Mouse (Mus musculus) midbrain, postnatal 0 days (tissue): ENCODE measurements around the gene Mblac2. TPM values are rescaled to one million over a fixed set of nuclear protein-coding genes. Genes with fewer than 3 reads are reported as not detected.

Source experiments
- ATAC-seq: fragments of 200-750 bp; cut with Nextera tagmentation; 2 replicates; pipeline ENCODE4 v1.8.0; 2017; ENCODE audit warnings: moderate number of reproducible peaks, mild to moderate bottlenecking, moderate TSS enrichment, moderate library complexity; ENCODE audit not compliant: low FRiP score
- DNase-seq: peaks from one replicate; pipeline ENCODE4 v3.0.0-alpha.2; 2015; ENCODE audit warnings: low spot score
- H3K27ac ChIP-seq: fragments of 300-500 bp; sonication (generic); 2 replicates; pipeline ENCODE4 v1.5.1; 2014; ENCODE audit warnings: low read depth, mild to moderate bottlenecking, low read length, mixed read lengths
- H3K27me3 ChIP-seq: fragments of 300-500 bp; sonication (generic); 2 replicates; pipeline ENCODE4 v1.6.1; 2014; ENCODE audit warnings: low read length, control low read depth, mixed read lengths; ENCODE audit not compliant: insufficient read depth
- H3K36me3 ChIP-seq: fragments of 300-500 bp; sonication (generic); 2 replicates; pipeline ENCODE4 v1.6.1; 2014; ENCODE audit warnings: low read length, control low read depth, mixed read lengths; ENCODE audit not compliant: insufficient read depth
- H3K4me1 ChIP-seq: fragments of 300-500 bp; sonication (generic); 2 replicates; pipeline ENCODE4 v1.6.1; 2014; ENCODE audit warnings: mild to moderate bottlenecking, control low read depth, antibody characterized with exemption, low read length, mixed read lengths; ENCODE audit not compliant: insufficient read depth
- H3K4me2 ChIP-seq: fragments of 300-500 bp; sonication (generic); 2 replicates; pipeline ENCODE4 v1.6.1; 2014; ENCODE audit warnings: low read depth, mild to moderate bottlenecking, low read length, mixed read lengths; ENCODE audit not compliant: poor library complexity, severe bottlenecking
- H3K4me3 ChIP-seq: fragments of 300-500 bp; sonication (generic); 2 replicates; pipeline ENCODE4 v1.5.1; 2014; ENCODE audit warnings: low read depth, mild to moderate bottlenecking, low read length, moderate library complexity
- H3K9ac ChIP-seq: fragments of 300-500 bp; sonication (generic); replicated peaks from 2 replicates; pipeline ENCODE4 v1.6.1; 2014; ENCODE audit warnings: mild to moderate bottlenecking, low read length, moderate library complexity, mixed read lengths; ENCODE audit not compliant: poor library complexity, severe bottlenecking
- H3K9me3 ChIP-seq: fragments of 300-500 bp; sonication (generic); 2 replicates; pipeline ENCODE4 v1.6.1; 2016; ENCODE audit warnings: low read length, control low read depth
- CTCF ChIP-seq: IDR thresholded peaks from 2 replicates; pipeline ENCODE4 v1.5.1; 2016; ENCODE audit warnings: antibody characterized with exemption, mild to moderate bottlenecking
- WGBS: fragments of 180-500 bp; shearing (Covaris S2); extraction: QIAGEN DNeasy Blood & Tissue Kit; methylation state at CpG from one replicate; pipeline ENCODE4 v1.1.7; 2014; 5-methylcytosine and 5-hydroxymethylcytosine counted together
- polyA plus RNA-seq: library from polyadenylated mRNA; unstranded; fragments of >200 nt; fragmentation: Nextera tagmentation; extraction: Ambion mirVana; gene quantifications from 2 replicates; pipeline ENCODE4 v1.2.1, GENCODE M21; 2015
- total RNA-seq: library from RNA; depleted of rRNA; stranded (reverse); fragments of >200 nt; gene quantifications from 2 replicates; pipeline ENCODE4 v1.2.3, GENCODE M21; 2014

The Mblac2 gene
- total and polyA plus RNA-seq, 2 experiments from 2014 or later: 35.1 to 63.9 TPM

DNA sequence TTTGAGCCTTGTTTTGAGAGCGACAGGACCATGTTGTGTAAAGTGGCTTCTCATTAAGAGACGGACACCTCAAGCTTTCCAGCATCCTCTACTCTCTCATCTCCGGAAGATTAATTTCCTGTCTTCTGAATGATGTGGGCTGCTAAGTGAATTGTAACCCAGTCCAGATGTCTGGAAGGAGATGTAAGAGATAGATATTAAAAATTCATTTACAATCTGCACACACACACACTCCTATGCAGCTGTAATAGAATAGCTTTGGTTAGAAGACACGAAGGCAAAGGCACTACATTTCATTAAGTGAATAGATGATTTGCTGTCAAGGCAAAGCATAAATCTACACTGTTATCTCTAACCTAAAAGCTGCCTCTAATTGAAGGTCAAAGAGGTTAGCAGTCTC lies 18.0 kb downstream of the Mblac2 start:
- no peak overlapping the region for H3K4me3 ChIP-seq
- no peaks in the 10 kb centered on the region for H3K9me3 ChIP-seq
- H3K9ac ChIP-seq: no peak overlapping the region
- TF ChIP-seq CTCF: no peak
- H3K4me1 ChIP-seq: no peaks in the 10 kb centered on the region
- WGBS: 79% methylated on average over 4 of the region's 4 CpGs
- no peak for ATAC-seq
- no peak overlapping the region for H3K4me2 ChIP-seq
- no peaks in the 10 kb centered on the region for H3K27me3 ChIP-seq
- DNase-seq: no peak
- H3K27ac ChIP-seq: no peak overlapping the region
- no peaks in the 10 kb centered on the region for H3K36me3 ChIP-seq

DNA sequence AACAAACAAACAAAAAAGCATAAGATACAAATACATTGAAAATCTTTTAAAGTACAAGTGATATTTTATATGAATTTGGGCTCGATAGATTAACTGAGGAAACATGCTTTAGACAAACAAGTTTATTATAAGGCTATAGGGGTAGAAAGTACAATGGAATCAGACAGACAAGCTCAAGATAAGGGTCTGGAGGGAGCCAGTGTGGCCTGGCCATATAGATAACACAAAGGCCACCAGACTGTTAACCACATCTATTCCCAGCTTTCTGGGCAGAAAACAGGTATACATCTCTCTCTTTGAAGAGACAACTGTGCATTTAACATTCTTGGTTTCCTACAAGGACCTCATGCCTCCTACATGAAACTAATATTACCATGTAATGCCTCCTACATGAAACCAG lies 19.2 kb downstream of the Mblac2 start:
- 95% methylated on average over 1 of the region's 1 CpGs for WGBS
- Histone ChIP-seq H3K4me1 (no peaks in the 10 kb centered on the region), H3K27ac (no peak overlapping the region), H3K4me2 (no peak overlapping the region), H3K9ac (no peak overlapping the region), H3K4me3 (no peak overlapping the region), H3K27me3 (no peaks in the 10 kb centered on the region), H3K9me3 (no peaks in the 10 kb centered on the region), H3K36me3 (no peaks in the 10 kb centered on the region)
- no peak for TF ChIP-seq CTCF
- no peak for ATAC-seq
- DNase-seq: no peak

DNA sequence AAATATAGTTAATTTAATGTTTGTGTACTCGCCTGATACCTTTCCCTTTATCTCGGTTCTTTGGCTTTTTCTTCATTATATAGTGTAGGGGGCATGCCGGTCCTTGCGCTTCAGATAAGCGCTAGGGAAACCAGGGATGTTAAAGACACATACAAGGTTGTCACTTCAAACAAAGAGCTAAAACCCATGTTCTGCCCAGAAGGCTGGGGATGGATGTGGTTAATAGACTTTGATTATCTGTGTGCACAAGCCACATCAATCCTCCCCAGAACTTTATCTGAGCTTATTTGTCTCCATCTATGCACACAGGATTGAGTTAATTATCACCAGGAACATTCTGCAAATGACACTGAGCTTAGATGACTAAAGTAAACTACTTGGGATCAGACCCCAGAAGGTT lies 25.5 kb downstream of the Mblac2 start:
- Histone ChIP-seq H3K27me3 (no peaks in the 10 kb centered on the region), H3K36me3 (no peaks in the 10 kb centered on the region), H3K27ac (no peak overlapping the region), H3K9ac (no peak overlapping the region), H3K9me3 (no peaks in the 10 kb centered on the region), H3K4me1 (no peaks in the 10 kb centered on the region), H3K4me3 (no peak overlapping the region), H3K4me2 (no peak overlapping the region)
- DNase-seq (no peak), ATAC-seq (no peak)
- WGBS: 86% methylated on average over 5 of the region's 5 CpGs
- TF ChIP-seq CTCF: no peak

DNA sequence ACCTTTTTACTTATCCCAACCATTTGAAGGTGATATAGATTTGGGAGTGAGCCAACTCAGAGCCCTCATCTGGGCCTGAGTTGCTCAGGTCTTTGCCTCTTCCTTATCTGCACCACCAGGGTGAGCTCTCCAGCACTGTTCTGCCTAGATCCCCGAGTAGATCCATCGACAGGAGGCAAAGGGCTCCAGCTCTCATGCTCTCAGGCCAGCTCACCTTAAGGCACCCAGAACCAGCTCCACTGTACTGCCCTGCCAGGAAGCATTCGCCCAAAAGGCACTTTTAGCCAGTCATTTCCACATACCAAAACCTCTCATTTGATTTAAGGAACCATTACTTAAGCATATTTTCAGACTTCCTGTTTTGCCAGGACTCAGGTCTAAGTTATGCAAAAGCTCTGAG lies 29.8 kb downstream of the Mblac2 start:
- no peak overlapping the region for H3K27ac ChIP-seq
- H3K4me1 ChIP-seq: no peaks in the 10 kb centered on the region
- H3K4me3 ChIP-seq: no peak overlapping the region
- H3K4me2 ChIP-seq: no peak overlapping the region
- 59% methylated on average over 3 of the region's 3 CpGs for WGBS
- no peaks in the 10 kb centered on the region for H3K9me3 ChIP-seq
- DNase-seq (no peak), ATAC-seq (no peak)
- no peaks in the 10 kb centered on the region for H3K27me3 ChIP-seq
- TF ChIP-seq CTCF: no peak
- H3K9ac ChIP-seq: no peak overlapping the region
- no peaks in the 10 kb centered on the region for H3K36me3 ChIP-seq

DNA sequence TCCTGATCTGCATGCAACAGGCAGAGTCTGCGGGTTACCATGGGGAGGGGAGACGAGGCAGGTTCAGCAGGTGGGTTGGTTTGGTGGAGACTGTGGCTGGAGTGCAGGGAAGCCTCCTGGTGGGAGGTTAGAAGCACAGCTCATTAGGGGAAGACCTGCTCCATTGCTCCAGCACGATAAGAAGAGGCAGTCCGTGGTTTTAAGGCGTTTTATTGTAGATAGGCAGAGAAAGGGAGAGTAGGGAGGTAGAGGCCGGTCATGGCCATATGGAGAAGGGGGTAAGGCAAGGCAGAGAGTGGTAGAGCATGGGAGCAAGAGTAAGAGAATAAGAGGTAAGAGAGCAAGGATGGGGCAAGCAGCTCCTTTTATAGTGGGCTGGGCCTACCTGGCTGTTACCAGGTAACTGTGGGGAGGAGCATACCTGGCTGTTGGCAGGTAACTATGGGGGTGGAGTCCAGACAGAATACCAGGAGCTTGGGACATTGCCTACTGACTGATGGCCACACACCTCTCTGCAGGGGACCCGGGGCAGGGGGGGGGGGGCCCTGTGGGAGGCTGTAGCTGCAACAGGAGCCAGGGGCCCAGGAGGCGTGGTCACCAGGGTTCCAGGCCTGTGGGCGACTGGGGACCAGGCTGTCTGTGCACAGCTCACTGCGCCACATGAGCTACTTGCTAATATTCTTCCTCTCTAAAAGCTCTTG lies 32.4 kb downstream of the Mblac2 start:
- Histone ChIP-seq H3K27me3 (no peaks in the 10 kb centered on the region), H3K9me3 (no peaks in the 10 kb centered on the region), H3K4me2 (no peak overlapping the region), H3K4me3 (no peak overlapping the region), H3K27ac (no peak overlapping the region), H3K36me3 (no peaks in the 10 kb centered on the region), H3K9ac (no peak overlapping the region), H3K4me1 (no peaks in the 10 kb centered on the region)
- WGBS: 53% methylated on average over 9 of the region's 10 CpGs
- TF ChIP-seq CTCF: no peak
- ATAC-seq: no peak
- DNase-seq: no peak

DNA sequence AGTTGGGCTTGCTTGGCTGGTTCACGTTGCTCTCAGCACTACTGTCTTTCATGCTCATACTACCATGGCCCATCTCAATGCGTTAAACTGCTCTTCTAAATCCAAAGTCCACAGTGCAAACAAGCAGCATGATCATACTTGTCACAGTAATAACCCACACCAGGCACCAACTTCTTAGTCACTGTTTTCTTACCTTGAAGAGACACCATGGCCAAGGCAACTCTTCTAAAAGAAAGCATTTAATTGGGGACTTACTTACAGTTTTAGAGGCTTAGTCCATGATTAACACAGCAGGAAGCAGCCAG lies 32.9 kb downstream of the Mblac2 start:
- ATAC-seq: no peak
- no peak overlapping the region for H3K4me3 ChIP-seq
- TF ChIP-seq CTCF: no peak
- no peaks in the 10 kb centered on the region for H3K4me1 ChIP-seq
- 37% methylated on average over 2 of the region's 2 CpGs for WGBS
- H3K9ac ChIP-seq: no peak overlapping the region
- no peaks in the 10 kb centered on the region for H3K9me3 ChIP-seq
- no peak overlapping the region for H3K4me2 ChIP-seq
- DNase-seq: no peak
- H3K27ac ChIP-seq: no peak overlapping the region
- no peaks in the 10 kb centered on the region for H3K36me3 ChIP-seq
- no peaks in the 10 kb centered on the region for H3K27me3 ChIP-seq
